Mouse (Mus musculus) embryonic fibroblast, embryonic 13.5 days (primary cell): ENCODE results near the gene Omp.

Experiments
- CTCF ChIP-seq: IDR thresholded peaks from 2 replicates; pipeline ENCODE4 v1.5.1; 2011; ENCODE audit warnings: mild to moderate bottlenecking, control low read depth, low read length, moderate library complexity, borderline replicate concordance; ENCODE audit not compliant: insufficient read depth
- POLR2A ChIP-seq: IDR thresholded peaks from 2 replicates; pipeline ENCODE4 v1.6.1; 2011; ENCODE audit warnings: low read depth, mild to moderate bottlenecking, control low read depth, low read length, moderate library complexity

DNA sequence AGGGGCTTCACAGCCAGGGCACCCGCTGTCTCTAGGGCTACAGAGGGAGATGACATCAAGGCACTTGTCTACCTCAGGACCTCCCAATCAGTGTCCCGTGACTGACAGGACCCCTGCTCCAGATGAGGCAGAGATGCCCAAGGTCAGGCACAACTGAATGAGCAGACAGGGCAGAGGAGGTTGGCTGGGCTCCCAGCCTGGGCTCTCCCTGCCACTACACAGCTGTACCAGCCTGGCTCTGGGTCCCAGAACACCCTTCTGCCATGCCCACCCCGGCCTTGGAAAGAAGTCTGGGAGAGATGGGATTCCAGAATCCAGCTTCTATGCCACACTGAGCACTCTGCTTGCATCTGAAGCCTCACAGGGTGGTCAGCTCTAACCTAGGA, 11.0 kb upstream of the Omp start:
- TF ChIP-seq POLR2A (no peak), CTCF (no peak)
